Mouse (Mus musculus) CH12.LX (cell line): ENCODE results near the gene Uchl3. TPM values are rescaled to one million over a fixed set of nuclear protein-coding genes. Genes with fewer than 3 reads are reported as not detected.
A peak's percentile ranks its signal among the peaks of the same experiment; 100 is the strongest.

Experiments used
- DNase-seq: peaks from one replicate; pipeline ENCODE4 v3.0.0-alpha.2; 2013; ENCODE audit errors: extremely low read depth
- H3K27ac ChIP-seq: 2 replicates; pipeline ENCODE4 v1.5.1; 2012; ENCODE audit warnings: low read depth, mild to moderate bottlenecking, control low read depth, moderate library complexity; ENCODE audit not compliant: insufficient read depth
- H3K27me3 ChIP-seq: replicated peaks from 2 replicates; pipeline ENCODE3; 2012; ENCODE audit warnings: inconsistent platforms
- H3K36me3 ChIP-seq, 2 experiments: replicated peaks in 1 of 2; 2 replicates each; pipeline versions ENCODE3 to v1.6.1; 2012; ENCODE audit warnings: inconsistent platforms in 1 of 2, low read length in 1 of 2, mild to moderate bottlenecking in 1 of 2, mixed read lengths in 1 of 2, moderate library complexity in 1 of 2; ENCODE audit not compliant: control insufficient read depth in 1 of 2, insufficient read depth in 1 of 2
- H3K4me1 ChIP-seq, 2 experiments: 2 replicates each; pipeline ENCODE4 v1.6.1; 2012; ENCODE audit warnings: inconsistent platforms in 1 of 2, moderate library complexity in 1 of 2; ENCODE audit not compliant: insufficient read depth in 2 of 2, control insufficient read depth in 1 of 2
- H3K4me2 ChIP-seq: 2 replicates; pipeline ENCODE4 v1.6.1; 2012; ENCODE audit warnings: low read depth, mild to moderate bottlenecking, control low read depth; ENCODE audit not compliant: poor library complexity, insufficient read depth, severe bottlenecking
- H3K4me3 ChIP-seq, 3 experiments: fragments of 150-350 bp in 1 of 3; sonication (generic) in 1 of 3; replicated peaks in 1 of 3; 2 replicates each; pipeline versions ENCODE3 to v1.5.1; 2011 to 2012; ENCODE audit warnings: low read depth in 2 of 3, low read length in 2 of 3, mild to moderate bottlenecking in 2 of 3, moderate library complexity in 2 of 3, control low read depth in 1 of 3, improper control_type of control experiment in 1 of 3, inconsistent platforms in 1 of 3, mixed read lengths in 1 of 3; ENCODE audit not compliant: poor library complexity in 1 of 3
- H3K79me2 ChIP-seq: replicated peaks from 2 replicates; pipeline ENCODE4 v1.6.1; 2012; ENCODE audit warnings: mild to moderate bottlenecking, moderate library complexity; ENCODE audit not compliant: control insufficient read depth, poor library complexity, insufficient read depth, severe bottlenecking; ENCODE audit errors: extremely low read depth
- H3K9ac ChIP-seq: 2 replicates; pipeline ENCODE4 v1.6.1; 2012; ENCODE audit warnings: low read depth, mild to moderate bottlenecking, control low read depth, moderate library complexity; ENCODE audit not compliant: insufficient read depth
- H3K9me3 ChIP-seq: replicated peaks from 2 replicates; pipeline ENCODE3; 2012; ENCODE audit warnings: low read length, inconsistent platforms, mixed read lengths
- BHLHE40 ChIP-seq: IDR thresholded peaks from 2 replicates; pipeline ENCODE4 v1.6.1; 2011; ENCODE audit warnings: mild to moderate bottlenecking, low read depth, low read length, improper control_type of control experiment
- CHD2 ChIP-seq: IDR thresholded peaks from 2 replicates; pipeline ENCODE4 v1.6.1; 2011; ENCODE audit warnings: low read length, improper control_type of control experiment
- CTCF ChIP-seq, 2 experiments: IDR thresholded peaks in 1 of 2; conservative IDR thresholded peaks in 1 of 2; 2 replicates each; pipeline ENCODE4 v1.5.1; 2011 to 2012; ENCODE audit warnings: low read depth in 2 of 2, low read length in 2 of 2, improper control_type of control experiment in 1 of 2, inconsistent platforms in 1 of 2, mild to moderate bottlenecking in 1 of 2, moderate library complexity in 1 of 2
- EP300 ChIP-seq: IDR thresholded peaks from 2 replicates; pipeline ENCODE4 v1.6.1; 2011; ENCODE audit warnings: low read length, improper control_type of control experiment
- GABPA ChIP-seq: IDR thresholded peaks from 2 replicates; pipeline ENCODE4 v1.6.1; 2012; ENCODE audit warnings: low read depth, low read length, improper control_type of control experiment, inconsistent platforms; ENCODE audit not compliant: insufficient replicate concordance
- HCFC1 ChIP-seq: IDR thresholded peaks from 2 replicates; pipeline ENCODE4 v1.6.1; 2012; ENCODE audit warnings: low read depth, mild to moderate bottlenecking, inconsistent platforms, low read length, improper control_type of control experiment
- JUND ChIP-seq: conservative IDR thresholded peaks from 2 replicates; pipeline ENCODE4 v1.6.1; 2011; ENCODE audit warnings: low read depth, low read length, improper control_type of control experiment
- MAFK ChIP-seq: IDR thresholded peaks from 2 replicates; pipeline ENCODE4 v1.6.1; 2011; ENCODE audit warnings: low read length, improper control_type of control experiment; ENCODE audit not compliant: insufficient replicate concordance
- MXI1 ChIP-seq: IDR thresholded peaks from 2 replicates; pipeline ENCODE4 v1.6.1; 2011; ENCODE audit warnings: mild to moderate bottlenecking, low read depth, low read length, improper control_type of control experiment
- MYC ChIP-seq: IDR thresholded peaks from 2 replicates; pipeline ENCODE4 v1.6.1; 2011; ENCODE audit warnings: low read depth, mild to moderate bottlenecking, improper control_type of control experiment, low read length
- NELFE ChIP-seq: IDR thresholded peaks from 2 replicates; pipeline ENCODE4 v1.6.1; 2011; ENCODE audit warnings: low read depth, low read length, improper control_type of control experiment
- PAX5 ChIP-seq: IDR thresholded peaks from 2 replicates; pipeline ENCODE4 v1.6.1; 2012; ENCODE audit warnings: low read length, inconsistent platforms, mixed read lengths
- POLR2AphosphoS2 ChIP-seq: IDR thresholded peaks from 2 replicates; pipeline ENCODE4 v1.6.1; 2011; ENCODE audit warnings: low read depth, low read length, improper control_type of control experiment
- RAD21 ChIP-seq: IDR thresholded peaks from 2 replicates; pipeline ENCODE4 v1.6.1; 2011; ENCODE audit warnings: low read depth, mild to moderate bottlenecking, low read length, improper control_type of control experiment, moderate library complexity
- RCOR1 ChIP-seq: conservative IDR thresholded peaks from 2 replicates; pipeline ENCODE4 v1.6.1; 2012; ENCODE audit warnings: low read depth, mild to moderate bottlenecking, inconsistent platforms, low read length, improper control_type of control experiment
- SIN3A ChIP-seq: IDR thresholded peaks from 2 replicates; pipeline ENCODE4 v1.6.1; 2012; ENCODE audit warnings: low read length, improper control_type of control experiment, inconsistent platforms
- SMC3 ChIP-seq: IDR thresholded peaks from 2 replicates; pipeline ENCODE4 v1.6.1; 2011; ENCODE audit warnings: low read depth, low read length, improper control_type of control experiment
- TCF12 ChIP-seq: IDR thresholded peaks from 2 replicates; pipeline ENCODE4 v1.6.1; 2014; ENCODE audit warnings: low read depth, mild to moderate bottlenecking, inconsistent platforms, low read length, improper control_type of control experiment
- ZC3H11A ChIP-seq: IDR thresholded peaks from 2 replicates; pipeline ENCODE4 v1.6.1; 2012; ENCODE audit warnings: low read depth, mild to moderate bottlenecking, inconsistent platforms, low read length, improper control_type of control experiment
- ZNF384 ChIP-seq: IDR thresholded peaks from 2 replicates; pipeline ENCODE4 v1.6.1; 2012; ENCODE audit warnings: low read depth, low read length, improper control_type of control experiment, inconsistent platforms
- dilution Hi-C: fragments of 300-500 bp; cut with MboI; formaldehyde crosslinking; loops from 2 replicates; pipeline ENCODE4 v1.14.3; 2020; ENCODE audit warnings: low sequenced_read_pairs; ENCODE audit not compliant: extremely low pct_unique_long_range_greater_than_20kb, extremely low pct_ligation_motif_present
- in situ Hi-C: fragments of 300-500 bp; cut with MboI; formaldehyde crosslinking; loops from 3 replicates; pipeline ENCODE4 v1.14.3; 2019; ENCODE audit warnings: low sequenced_read_pairs, low pct_ligation_motif_present, low pct_unique_long_range_greater_than_20kb, mixed read lengths
- polyA plus RNA-seq: library from polyadenylated mRNA; unstranded; fragments of >175 nt; gene quantifications from 2 replicates; pipeline ENCODE4 v1.2.1, GENCODE M21; 2012; ENCODE audit warnings: low read depth; ENCODE audit not compliant: insufficient read length
- total RNA-seq, 2 experiments: library from RNA; depleted of rRNA; stranded (reverse); fragments of 300-350 nt in 1 of 2; fragments of >200 nt in 1 of 2; gene quantifications; 2 replicates each; pipeline ENCODE4 v1.2.3; 2012 to 2014

The Uchl3 gene
- total and polyA plus RNA-seq, 3 experiments = 101 to 326 (median 169) TPM

DNA sequence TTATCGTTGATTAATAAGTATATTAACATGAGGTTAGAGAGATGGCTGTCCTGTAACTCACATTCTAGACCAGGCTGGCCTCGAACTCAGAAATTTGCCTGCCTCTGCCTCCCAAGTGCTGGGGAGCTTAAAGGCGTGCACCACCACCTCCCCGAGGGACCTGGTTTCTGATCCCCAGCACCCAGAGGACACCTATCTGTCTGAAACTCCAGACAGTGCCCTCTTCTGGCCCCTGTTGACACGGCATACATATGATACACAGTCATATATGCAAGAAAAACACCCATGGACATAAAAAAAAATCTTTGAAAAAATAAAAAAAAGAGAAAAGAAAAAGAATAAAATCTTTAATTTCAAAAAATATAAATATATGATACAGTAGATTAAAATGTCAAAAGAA lies 36.1 kb upstream of the Uchl3 start:
- no peak overlapping the region for H3K4me2 ChIP-seq

DNA sequence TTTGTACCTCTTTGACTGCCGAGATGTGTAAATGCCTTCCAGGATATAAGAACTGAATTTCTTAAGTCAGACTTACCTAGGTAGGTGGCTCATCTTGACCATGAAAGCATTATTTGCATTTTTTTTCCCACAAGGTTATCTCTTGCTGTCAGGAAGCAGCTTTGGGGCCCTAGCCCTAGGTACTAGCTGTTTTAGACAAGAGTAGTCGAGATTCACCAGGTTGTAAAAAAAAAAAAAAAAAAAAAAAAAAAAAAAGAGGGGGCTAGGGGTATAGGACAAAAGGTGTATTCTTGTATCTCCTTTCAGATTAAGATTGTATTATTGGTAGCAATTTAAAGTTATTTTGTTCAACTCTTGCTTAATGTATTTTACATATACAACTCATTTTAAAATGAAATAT lies 23.2 kb upstream of the Uchl3 start:
- H3K36me3 ChIP-seq = peaks cover 23 to 41% of the 10 kb centered on the region in 2 experiments

More for the DNA sequence above, 36.1 kb upstream of the Uchl3 start:
- in situ Hi-C loops (no loop called here), dilution Hi-C loops (no loop called here)
- no peak for TF ChIP-seq PAX5
- TF ChIP-seq TCF12 = no peak
- no peak for TF ChIP-seq NELFE
- no peak for TF ChIP-seq MYC
- TF ChIP-seq GABPA = no peak
- no peak for TF ChIP-seq JUND
- peak in 1 of 2 experiments; percentile 46; a peak in 2 of 4 replicates for TF ChIP-seq CTCF (conservative IDR thresholded peaks at IDR 0.05 in 1 of 2, IDR thresholded peaks at IDR 0.05 in 1 of 2; ENCODE audit: low read depth in 2 of 2, low read length in 2 of 2)
- no peak for TF ChIP-seq RCOR1
- no peak for TF ChIP-seq BHLHE40
- no peak for TF ChIP-seq SIN3A
- TF ChIP-seq RAD21 = peak; percentile 6; the same call in 1 of the 2 replicates
- Histone ChIP-seq H3K4me3 (no peak overlapping the region), H3K9ac (no peak overlapping the region), H3K27ac (no peak overlapping the region), H3K4me1 (peaks cover 0 to 12% of the 10 kb centered on the region in 2 experiments; a peak in 2 of 4 replicates), H3K36me3 (no peaks in the 10 kb centered on the region), H3K27me3 (no peaks in the 10 kb centered on the region), H3K79me2 (no peaks in the 10 kb centered on the region), H3K9me3 (no peaks in the 10 kb centered on the region)
- DNase-seq = peak; percentile 36

DNA sequence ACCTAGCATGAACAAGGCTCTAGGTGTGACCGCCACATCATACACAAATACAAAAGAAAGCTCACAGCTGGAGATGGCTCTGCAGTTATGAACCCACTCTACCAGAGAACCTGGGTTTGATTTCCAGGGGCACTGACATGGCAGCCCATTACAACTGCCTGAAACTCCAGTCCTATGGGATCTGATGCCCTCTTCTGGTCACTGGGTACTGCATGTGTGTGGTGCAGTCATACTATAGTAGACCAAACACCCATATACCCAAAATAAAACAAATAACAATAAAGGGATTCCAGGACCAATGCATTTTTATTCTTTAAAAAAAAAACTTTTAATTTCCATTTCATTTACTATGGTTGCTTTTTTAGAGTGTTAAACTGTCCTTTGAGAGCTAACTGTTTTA lies 18.0 kb upstream of the Uchl3 start:
- H3K36me3 ChIP-seq = peaks cover 25 to 64% of the 10 kb centered on the region in 2 experiments

More for the DNA sequence above, 23.2 kb upstream of the Uchl3 start:
- Histone ChIP-seq H3K4me3 (no peak overlapping the region), H3K4me1 (peaks cover 0 to 10% of the 10 kb centered on the region in 2 experiments; a peak in 2 of 4 replicates), H3K9ac (no peak overlapping the region), H3K27me3 (no peaks in the 10 kb centered on the region), H3K79me2 (no peaks in the 10 kb centered on the region), H3K9me3 (no peaks in the 10 kb centered on the region), H3K27ac (no peak overlapping the region), H3K4me2 (no peak overlapping the region)
- in situ Hi-C loops = no loop called here
- dilution Hi-C loops = no loop called here
- TF ChIP-seq ZC3H11A (no peak), HCFC1 (no peak), EP300 (no peak), CHD2 (no peak), MXI1 (no peak), ZNF384 (peak; percentile 69), POLR2AphosphoS2 (no peak), MAFK (no peak)
- DNase-seq = peak; percentile 31

More for the DNA sequence above, 18.0 kb upstream of the Uchl3 start:
- Histone ChIP-seq H3K27ac (no peak overlapping the region), H3K4me2 (no peak overlapping the region), H3K4me1 (peaks cover 0 to 32% of the 10 kb centered on the region in 2 experiments; a peak in 2 of 4 replicates), H3K79me2 (peaks cover 6% of the 10 kb centered on the region), H3K27me3 (no peaks in the 10 kb centered on the region), H3K9me3 (no peaks in the 10 kb centered on the region), H3K9ac (no peak overlapping the region), H3K4me3 (no peak overlapping the region)
- no peak for DNase-seq
- TF ChIP-seq RAD21 (peak; percentile 23; the same call in 1 of the 2 replicates), SMC3 (0 out of 2 replicates have a peak, but pooled peaks have one; percentile 5), CTCF (conservative IDR thresholded peaks at IDR 0.05 in 1 of 2, IDR thresholded peaks at IDR 0.05 in 1 of 2; ENCODE audit: low read depth in 2 of 2, low read length in 2 of 2) (peak in 1 of 2 experiments; percentile 38; a peak in 1 of 4 replicates), ZNF384 (no peak)
- dilution Hi-C loops = no loop called here
- in situ Hi-C loops = no loop called here
